Mouse (Mus musculus) spleen, postnatal 36 days (tissue): ENCODE results near the gene Hnrnpf.
"Not testable (repeated sequence)": the region's sequence is repeated elsewhere in the genome, so short reads cannot be mapped to it uniquely, and the experiment has no call there.

Source experiments
- DNase-seq, 2 experiments: peaks; one replicate each; pipeline ENCODE4 v3.0.0; 2022; ENCODE audit warnings: low spot score in 2 of 2, mixed read lengths in 1 of 2

Gene Hnrnpf

GRCm38 (mm10) chr6:117900126-117901080 is at the start of gene Hnrnpf:
TSS of gene Hnrnpf (plus strand) at chr6:117900324.
- DNase-seq: peak; percentile 87 to 89

DNA sequence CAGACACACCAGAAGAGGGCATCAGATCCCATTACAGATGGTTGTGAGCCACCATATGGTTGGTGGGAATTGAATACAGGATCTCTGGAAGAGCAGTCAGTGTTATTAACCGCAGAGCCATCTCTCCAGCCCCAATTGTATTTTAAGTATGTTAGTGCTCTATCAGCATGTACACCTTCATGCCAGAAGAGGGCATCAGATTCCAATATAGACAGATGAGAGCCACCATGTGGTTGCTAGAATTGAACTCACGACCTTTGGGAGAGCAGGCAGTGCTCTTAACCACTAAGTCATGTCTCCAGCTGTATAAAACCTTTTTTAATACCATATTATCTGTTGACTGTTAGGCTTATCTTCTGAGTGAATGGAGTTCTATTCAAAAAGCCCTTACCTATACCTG is 48.4 kb upstream of the Hnrnpf start:
- no peak for DNase-seq

DNA sequence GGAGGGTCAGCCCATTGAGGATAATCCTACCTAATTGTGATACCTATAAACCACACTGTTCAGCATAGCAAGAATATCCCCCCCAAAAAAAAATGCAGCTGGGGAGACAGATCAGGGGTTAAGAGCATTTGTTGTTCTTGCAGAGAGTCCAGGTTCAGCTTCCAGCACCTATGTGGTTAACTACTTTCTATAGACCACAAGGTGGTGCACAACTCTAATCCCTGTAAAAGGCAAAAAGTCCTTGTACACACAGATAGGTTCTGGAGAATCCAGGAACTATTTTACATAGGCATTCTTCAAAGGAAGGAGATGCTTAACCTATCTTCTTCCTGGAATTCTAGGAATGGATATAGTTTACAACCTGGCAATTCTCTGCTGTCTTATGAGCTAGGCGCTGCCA is 42.1 kb upstream of the Hnrnpf start:
- no peak for DNase-seq

GRCm38 (mm10) chr6:117861848-117862247 is 38.3 kb upstream of the Hnrnpf start, which contains the start of gene Zfp239:
TSS of gene Zfp239 (plus strand) at chr6:117862100.
- DNase-seq: no peak

DNA sequence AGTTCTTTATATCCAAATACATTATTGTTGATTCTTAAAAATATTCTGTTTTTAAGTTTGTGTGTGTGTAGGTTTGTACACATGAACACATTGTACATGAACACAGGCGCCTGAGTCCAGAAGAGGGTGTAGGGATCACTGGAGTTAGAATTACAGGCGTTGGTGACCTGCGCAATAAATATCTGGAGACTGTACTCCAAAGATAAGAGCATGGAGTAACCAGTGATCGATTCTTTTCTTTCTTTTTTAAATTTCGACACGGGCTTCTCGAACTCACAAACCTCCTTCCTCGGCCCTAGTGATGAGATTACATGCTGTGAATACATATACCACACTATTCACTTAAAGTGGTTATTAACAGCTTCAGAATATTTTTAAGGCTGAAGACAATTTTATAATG is 37.7 kb upstream of the Hnrnpf start:
- no peak for DNase-seq

- peak; percentile 57 to 70 for DNase-seq
These were observed 37.1 kb upstream of the Hnrnpf start for GRCm38 (mm10) chr6:117862899-117863620.

DNA sequence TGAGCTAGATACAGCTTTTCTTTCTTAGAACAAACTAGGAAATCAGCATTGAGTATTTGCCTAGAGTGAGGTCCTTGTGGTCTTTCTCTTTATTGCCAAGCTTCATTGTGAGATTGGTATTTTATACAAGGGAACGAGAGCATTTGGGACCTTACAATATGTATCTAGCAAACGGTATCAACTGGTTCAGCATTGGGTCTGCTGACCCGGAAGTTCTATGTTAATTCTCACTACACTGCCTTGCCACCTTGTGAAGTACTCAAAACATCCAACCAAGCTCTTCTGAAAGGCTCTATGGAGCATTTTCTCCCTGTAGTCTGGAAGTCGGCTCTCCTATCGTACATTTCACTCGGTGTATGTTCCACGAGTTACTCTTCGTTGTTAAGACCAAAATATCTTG is 36.4 kb upstream of the Hnrnpf start:
- no peak for DNase-seq

- no peak for DNase-seq
These were observed 31.9 kb upstream of the Hnrnpf start for GRCm38 (mm10) chr6:117868187-117868586.

GRCm38 (mm10) chr6:117871034-117871433 is 29.1 kb upstream of the Hnrnpf start:
- DNase-seq: no peak

DNA sequence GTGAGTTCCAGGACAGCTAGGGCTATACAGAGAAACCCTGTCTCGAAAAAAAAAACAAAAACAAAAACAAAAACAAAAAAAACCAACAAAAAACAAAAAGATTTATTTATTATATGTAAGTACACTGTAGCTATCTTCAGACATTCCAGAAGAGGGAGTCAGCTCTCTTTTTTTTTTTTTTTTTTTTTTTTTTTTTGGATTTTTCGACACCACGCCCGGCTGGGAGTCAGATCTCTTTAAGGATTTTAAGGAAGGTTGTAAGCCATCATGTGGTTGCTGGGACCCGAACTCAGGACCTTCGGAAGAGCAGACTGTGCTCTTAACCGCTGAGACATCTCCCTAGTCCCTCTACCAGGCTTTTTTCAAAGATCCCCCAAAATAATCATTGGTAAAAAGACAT is 26.7 kb upstream of the Hnrnpf start:
- DNase-seq: not testable (repeated sequence)

DNA sequence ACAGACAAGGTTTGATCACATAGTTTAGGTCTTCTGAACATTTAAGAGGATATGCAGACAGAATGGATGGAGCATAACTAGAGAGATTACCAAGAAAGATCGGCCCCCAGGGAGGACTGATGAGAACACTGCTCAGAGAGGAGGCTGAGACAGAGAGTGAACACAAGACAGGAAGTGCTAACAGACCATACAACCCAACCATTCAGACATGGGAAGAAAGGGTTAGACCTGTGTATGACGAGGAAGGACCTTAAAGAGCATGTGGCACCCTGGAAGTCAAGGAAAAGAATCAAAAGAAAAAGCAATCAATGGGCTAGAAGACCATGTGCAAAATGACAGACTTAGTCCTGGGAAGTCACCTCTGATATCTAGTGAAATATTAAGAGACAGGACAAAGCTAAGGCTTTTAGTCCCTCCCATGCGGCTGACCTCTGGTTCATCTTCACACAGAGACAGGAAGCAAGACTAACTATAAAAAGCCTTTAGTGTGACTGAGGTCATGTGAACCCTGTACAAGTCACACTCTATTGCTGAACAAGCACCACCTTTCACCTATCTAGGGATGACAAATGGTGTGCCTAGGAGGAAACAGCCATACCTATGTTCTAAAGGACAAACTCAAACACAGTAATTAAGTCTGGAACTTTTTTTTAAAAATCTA is 25.4 kb upstream of the Hnrnpf start:
- DNase-seq: peak; percentile 63 to 69

- peak; percentile 88 to 91 for DNase-seq
These were observed 21.3 kb upstream of the Hnrnpf start for GRCm38 (mm10) chr6:117878700-117879407.

GRCm38 (mm10) chr6:117879408-117880115 is 20.6 kb upstream of the Hnrnpf start:
- peak; percentile 98 to 99 for DNase-seq

DNA sequence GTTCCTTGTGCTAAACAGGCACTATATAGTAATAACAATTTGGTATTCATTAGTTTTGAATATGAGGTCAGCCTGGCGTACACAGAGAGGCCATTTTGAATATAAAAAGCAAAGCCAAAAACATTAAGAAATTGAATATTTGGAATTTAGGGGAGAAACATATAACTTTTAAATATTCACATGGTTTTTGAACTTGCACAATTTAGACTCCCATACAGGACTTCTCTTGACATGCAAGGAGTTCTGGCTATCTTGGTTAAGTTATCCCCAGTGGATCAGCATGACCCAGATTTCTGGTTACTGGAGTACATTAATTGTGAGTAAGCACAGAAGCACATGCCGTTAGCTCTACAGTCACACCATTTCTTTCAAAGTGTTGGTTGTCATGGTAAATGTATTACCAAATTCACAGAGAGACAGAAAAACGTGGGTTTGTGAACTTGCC is 19.7 kb upstream of the Hnrnpf start:
- no peak for DNase-seq

DNA sequence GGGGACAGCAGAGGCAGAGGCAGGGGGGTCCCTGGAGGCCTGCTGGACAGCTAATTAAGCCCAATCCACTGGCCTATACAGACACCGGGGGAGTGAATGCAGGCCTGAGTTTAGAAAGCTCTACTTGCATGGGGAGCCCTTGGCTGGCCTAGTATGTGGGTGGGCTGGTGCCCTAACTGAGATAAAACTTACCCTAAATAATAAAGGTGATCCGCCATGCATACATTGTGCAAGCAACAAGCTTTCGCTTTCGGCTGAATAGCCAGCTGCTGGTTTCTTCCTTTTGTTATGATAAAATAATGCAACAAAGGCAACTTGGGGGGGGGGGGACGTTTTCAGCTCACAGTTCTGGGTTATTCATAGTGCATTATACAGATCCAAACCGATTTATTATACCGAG is 18.9 kb upstream of the Hnrnpf start:
- DNase-seq: peak in 1 of 2 experiments; percentile 31

- no peak for DNase-seq
These were observed 18.1 kb upstream of the Hnrnpf start for GRCm38 (mm10) chr6:117881997-117882396.

GRCm38 (mm10) chr6:117885943-117886342 is 14.2 kb upstream of the Hnrnpf start:
- no peak for DNase-seq

DNA sequence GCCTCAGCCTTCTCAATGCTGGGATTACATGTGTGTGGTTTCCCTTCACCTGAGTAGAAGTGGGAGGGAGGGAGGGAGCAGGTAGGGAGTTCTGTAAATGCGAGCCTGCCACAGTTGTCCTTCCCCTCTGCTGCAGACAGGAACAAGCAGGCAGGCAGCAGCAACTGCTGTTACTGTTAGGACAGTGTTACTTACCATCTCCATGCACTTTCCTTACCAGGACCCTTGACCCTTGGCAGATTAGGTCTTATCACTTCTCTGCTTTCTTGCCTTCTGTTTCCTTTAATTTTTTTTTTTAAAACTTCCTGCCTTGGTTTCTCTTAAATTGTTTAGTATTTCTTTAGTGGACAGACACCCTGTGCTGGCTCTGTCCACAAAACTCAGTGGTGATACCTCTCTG is 12.1 kb upstream of the Hnrnpf start:
- no peak for DNase-seq

GRCm38 (mm10) chr6:117888642-117889096 is 11.5 kb upstream of the Hnrnpf start:
- DNase-seq: peak in 1 of 2 experiments; percentile 45

DNA sequence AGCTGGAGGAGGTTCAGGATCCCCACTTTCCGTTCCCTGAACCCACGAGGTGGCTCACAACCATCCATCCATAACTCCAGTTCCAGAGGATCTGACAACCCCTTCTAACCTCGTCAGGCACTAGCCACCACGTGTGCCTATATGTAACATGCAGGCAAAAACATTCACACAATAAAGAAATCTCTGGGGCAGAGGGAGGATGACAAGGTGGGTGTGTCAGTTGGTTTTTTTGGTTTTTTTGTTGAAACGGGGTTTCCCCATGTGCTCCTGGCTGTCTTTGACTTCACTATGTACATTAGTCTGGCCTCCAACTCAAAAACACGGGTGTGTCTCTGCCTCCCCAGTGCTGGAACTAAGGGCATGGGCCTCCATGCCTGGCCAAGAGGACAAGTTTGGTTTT is 9.9 kb upstream of the Hnrnpf start:
- peak; percentile 71 to 75 for DNase-seq
